Mouse (Mus musculus) layer of hippocampus, postnatal 10 days (tissue): Measurements from ENCODE around the gene Eya3. TPM values are rescaled to one million over a fixed set of nuclear protein-coding genes. Genes with fewer than 3 reads are reported as not detected.

ENCODE experiments used
- total RNA-seq, 2 experiments: library from RNA; stranded (reverse); gene quantifications; 2 replicates each; pipeline ENCODE4 v1.2.3; 2021

The Eya3 gene
- total RNA-seq, 2 experiments from 2014 or later = 16.3 to 23.3 TPM

Other genes with a start within 250 kb of the Eya3 start
- gene Phactr4, start 216.5 kb upstream of the Eya3 start, total RNA-seq = 10 to 100 TPM in 1 of 2 experiments, 1 to 10 TPM in 1; 8.1 to 11.1 TPM
- gene Med18, start 175.1 kb upstream of the Eya3 start, total RNA-seq = 10 to 100 TPM in 1 of 2 experiments, 1 to 10 TPM in 1; 9.8 to 10.8 TPM
- 10 to 100 TPM; 15.3 to 16.1 TPM for gene Sesn2, start 128.5 kb upstream of the Eya3 start, total RNA-seq
- 100 to 1,000 TPM; 649 to 727 TPM for gene Atpif1, start 105.3 kb upstream of the Eya3 start, total RNA-seq
- 10 to 100 TPM; 90.4 to 93.7 TPM for gene Dnajc8, start 103.4 kb upstream of the Eya3 start, total RNA-seq
- 1 to 10 TPM; 1.0 to 1.3 TPM for gene Ptafr, start 74.9 kb upstream of the Eya3 start, total RNA-seq
- 1 to 10 TPM; 2.2 to 2.8 TPM for gene Xkr8, start 93.6 kb downstream of the Eya3 start, total RNA-seq
- 1 to 10 TPM in 1 of 2 experiments, under 1 TPM in 1; 0.87 to 1.2 TPM for gene Smpdl3b, start 118.3 kb downstream of the Eya3 start, total RNA-seq
- gene Rpa2, start 129.3 kb downstream of the Eya3 start, total RNA-seq = 10 to 100 TPM; 14.1 to 15.7 TPM
- under 1 TPM; 0.71 to 0.87 TPM for gene Themis2, start 157.4 kb downstream of the Eya3 start, total RNA-seq
- 10 to 100 TPM; 42.8 to 50.4 TPM for gene Ppp1r8, start 204.2 kb downstream of the Eya3 start, total RNA-seq
- gene Stx12, start 245.5 kb downstream of the Eya3 start, total RNA-seq = 100 to 1,000 TPM; 113 to 115 TPM